Mouse (Mus musculus) spleen, postnatal 4 days (tissue): Measurements from ENCODE around the gene Klk7.

Source experiments
- DNase-seq, 2 experiments: peaks; one replicate each; pipeline ENCODE4 v3.0.0; 2022; ENCODE audit warnings: low spot score in 2 of 2

The Klk7 gene

GRCm38 (mm10) chr7:43796355-43796754 lies 14.7 kb upstream of the Klk7 start:
- no peak for DNase-seq

- peak in 1 of 2 experiments; percentile 22 for DNase-seq
These were observed 13.7 kb upstream of the Klk7 start, which contains the start of gene Klk8 for GRCm38 (mm10) chr7:43797333-43797769. Gene Klk8, plus strand, starts transcription at chr7:43797577.

GRCm38 (mm10) chr7:43797844-43798462 lies 13.1 kb upstream of the Klk7 start:
- no peak for DNase-seq

DNA sequence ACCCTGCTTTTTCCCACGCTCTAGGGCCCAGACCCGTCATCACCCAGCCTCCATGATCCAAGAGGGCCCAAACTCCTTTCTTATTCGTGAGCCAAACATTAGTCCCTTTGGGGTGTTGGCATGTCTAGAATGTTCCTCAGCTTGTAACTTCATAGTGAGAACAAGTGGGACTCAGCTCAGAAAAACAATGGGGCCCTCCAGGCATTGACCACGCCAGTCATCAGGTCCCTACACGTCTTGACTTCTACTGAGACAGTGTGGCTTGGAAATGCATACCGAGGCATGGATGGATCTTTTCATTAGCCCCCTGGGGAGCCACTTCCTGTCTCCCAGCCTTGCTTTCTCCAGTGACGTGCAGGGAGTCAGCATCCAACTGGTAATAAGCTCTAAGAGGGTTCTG lies 11.2 kb upstream of the Klk7 start:
- no peak for DNase-seq

GRCm38 (mm10) chr7:43815211-43815610 lies 4.1 kb downstream of the Klk7 start:
- DNase-seq, result no peak

DNA sequence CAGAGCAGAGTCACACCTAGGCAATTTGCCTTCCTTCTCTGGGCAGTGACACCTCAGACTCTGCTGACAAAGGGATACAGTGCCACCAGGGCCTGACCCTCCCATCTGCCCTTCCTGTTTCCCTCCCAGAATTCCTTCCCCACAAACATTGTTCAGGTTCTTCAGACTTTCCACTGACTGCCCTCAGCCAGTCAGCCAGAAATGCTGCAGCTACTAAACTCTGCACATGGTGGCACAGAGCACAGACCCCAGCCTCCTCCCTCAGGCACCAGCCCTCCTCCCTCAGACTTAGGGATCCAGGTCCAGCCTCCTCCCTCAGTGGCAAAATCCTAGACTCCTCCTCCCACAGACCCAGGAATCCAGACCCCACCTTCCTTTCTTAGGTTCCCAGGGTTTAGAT lies 5.7 kb downstream of the Klk7 start:
- no peak for DNase-seq

DNA sequence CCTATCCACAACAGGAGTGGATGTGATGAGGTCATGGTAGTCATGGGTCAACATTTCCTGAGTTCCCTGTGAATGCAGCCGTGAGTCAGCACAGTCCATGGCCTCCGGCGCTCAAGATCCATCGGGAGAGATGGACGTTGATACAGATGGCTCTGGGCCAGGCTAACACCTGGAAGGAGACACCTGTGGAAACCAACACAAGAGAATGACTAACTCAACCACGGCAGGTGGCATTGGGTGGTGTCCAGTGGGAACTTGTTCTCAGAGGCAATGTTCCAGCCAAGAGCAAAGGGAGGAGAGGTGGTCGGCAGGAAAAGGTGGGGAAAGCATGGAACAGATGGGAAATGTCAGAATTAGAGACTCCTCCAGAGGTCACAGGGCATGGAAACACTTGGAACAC lies 10.5 kb downstream of the Klk7 start:
- DNase-seq, result no peak

GRCm38 (mm10) chr7:43824199-43824598 lies 13.1 kb downstream of the Klk7 start, which contains the start of gene Klk6:
Gene Klk6, plus strand, starts transcription at chr7:43824499.
- no peak for DNase-seq

DNA sequence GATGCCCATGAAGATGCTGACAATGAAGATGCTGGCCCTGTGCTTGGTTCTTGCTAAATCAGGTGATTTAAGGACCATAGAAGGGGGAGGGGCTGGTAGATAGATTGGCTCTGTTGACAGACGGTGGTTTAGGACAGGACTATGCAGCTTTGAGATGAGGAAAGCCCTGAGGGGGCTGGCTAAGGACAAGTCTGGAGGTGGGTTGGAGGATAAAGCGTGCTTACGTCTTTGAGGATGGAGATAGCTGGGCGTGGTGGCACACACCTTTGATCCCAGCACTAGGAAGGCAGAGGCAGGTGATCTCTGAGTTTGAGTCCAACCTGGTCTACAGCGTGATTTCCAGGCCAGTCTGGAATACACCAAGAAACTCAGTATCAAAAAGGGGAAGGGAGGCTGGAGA lies 15.0 kb downstream of the Klk7 start:
- no peak for DNase-seq

DNA sequence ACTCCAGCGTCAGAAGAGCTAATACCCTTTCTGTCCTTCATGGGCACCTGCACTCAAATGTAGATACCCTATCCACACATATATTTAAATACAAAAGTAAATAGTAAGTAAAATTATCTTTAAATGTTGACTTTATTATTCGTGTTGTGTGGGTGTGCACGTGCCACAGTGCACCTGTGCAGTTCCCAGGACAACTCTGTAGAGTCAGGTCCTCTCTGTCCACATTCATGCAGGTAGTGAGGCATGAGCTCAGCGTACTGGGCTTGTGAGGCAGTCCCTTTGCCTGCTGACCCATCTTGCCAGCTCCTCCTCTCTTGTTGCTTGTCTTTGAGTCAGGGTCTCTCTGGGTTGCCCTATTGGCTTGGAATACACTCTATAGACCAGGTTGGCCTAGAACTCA lies 16.6 kb downstream of the Klk7 start:
- DNase-seq, result no peak

GRCm38 (mm10) chr7:43829006-43829405 lies 17.9 kb downstream of the Klk7 start:
- no peak for DNase-seq

- DNase-seq, result no peak
These were observed 30.6 kb downstream of the Klk7 start, which contains the start of gene Klk5 for GRCm38 (mm10) chr7:43841701-43842100. Gene Klk5, plus strand, starts transcription at chr7:43841971.

DNA sequence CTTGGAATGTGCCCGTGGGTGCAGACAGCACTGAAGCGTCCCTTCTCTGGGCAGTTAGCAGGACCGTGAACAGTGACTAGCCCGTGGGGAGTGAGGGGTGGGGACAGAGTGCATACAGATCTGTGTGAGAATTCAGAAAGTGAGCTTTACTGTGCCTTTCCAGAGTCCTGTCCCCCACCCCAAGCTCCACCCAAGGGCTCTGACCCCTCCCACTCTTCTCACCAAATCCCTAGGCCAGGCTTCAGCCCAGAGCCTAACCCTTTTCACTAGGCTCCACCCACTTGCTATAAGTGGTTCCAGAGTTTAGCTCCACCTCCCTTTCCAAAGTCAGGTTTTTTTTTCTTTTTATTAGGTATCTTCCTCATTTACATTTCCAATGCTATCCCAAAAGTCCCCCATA lies 32.7 kb downstream of the Klk7 start:
- no peak for DNase-seq

GRCm38 (mm10) chr7:43851616-43852015 lies 40.5 kb downstream of the Klk7 start:
- DNase-seq, result no peak

GRCm38 (mm10) chr7:43854642-43855380 lies 43.7 kb downstream of the Klk7 start:
- no peak for DNase-seq

- no peak for DNase-seq
These were observed 44.6 kb downstream of the Klk7 start for GRCm38 (mm10) chr7:43855709-43856108.

DNA sequence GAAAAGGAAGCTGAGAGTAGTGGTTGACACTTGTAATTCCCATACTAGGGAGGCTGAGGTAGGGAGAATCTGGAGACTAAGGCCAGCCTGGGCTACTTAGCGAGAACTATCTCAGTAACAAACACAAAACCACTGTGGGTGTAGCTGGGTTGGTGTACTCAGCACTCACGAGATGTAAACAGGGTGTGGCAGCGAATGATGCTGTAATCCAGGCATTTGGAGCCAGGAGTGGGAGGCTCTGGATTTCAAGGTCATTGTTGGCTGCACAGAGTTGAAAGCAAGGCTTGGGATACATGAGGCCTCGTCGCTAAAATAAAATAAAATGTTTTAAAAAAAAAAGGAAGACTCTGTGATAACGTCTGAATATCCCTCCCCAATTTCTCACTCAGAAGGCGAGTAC lies 45.2 kb downstream of the Klk7 start:
- DNase-seq, result no peak

GRCm38 (mm10) chr7:43857501-43857900 lies 46.4 kb downstream of the Klk7 start:
- DNase-seq, result no peak

GRCm38 (mm10) chr7:43860411-43860810 lies 49.3 kb downstream of the Klk7 start:
- DNase-seq, result no peak
